Mouse (Mus musculus) c-Kit-negative CD71-positive TER-119-positive erythroid progenitor cells, embryonic 14.5 days (primary cell): ENCODE measurements around the gene Hexb.
"Not testable (repeated sequence)": the region's sequence is repeated elsewhere in the genome, so short reads cannot be mapped to it uniquely, and the experiment has no call there.

Experiments used
- DNase-seq: peaks from one replicate; pipeline ENCODE4 v3.0.0-alpha.2; 2013; ENCODE audit warnings: low read depth, low spot score

Hexb gene

DNA sequence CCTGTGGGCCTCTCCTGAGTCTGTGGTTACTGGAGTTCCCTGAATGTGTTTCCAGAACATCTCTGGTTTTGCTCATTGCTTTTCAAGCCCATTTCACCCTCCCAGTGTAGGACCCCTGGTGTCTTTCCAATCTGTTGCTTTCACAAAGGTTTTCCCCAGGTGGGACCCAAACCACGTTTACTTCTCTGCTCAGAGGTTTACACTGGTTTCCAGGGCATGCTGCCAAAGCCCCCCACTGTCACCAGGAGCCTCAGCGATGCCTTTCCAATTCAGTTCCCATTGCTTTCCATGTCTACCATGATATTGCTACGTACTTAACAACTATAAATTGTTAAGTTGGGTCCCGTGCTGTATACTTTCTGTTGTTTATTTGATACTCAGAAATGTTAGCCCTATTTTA, 15.3 kb downstream of the Hexb start:
- DNase-seq, result no peak

DNA sequence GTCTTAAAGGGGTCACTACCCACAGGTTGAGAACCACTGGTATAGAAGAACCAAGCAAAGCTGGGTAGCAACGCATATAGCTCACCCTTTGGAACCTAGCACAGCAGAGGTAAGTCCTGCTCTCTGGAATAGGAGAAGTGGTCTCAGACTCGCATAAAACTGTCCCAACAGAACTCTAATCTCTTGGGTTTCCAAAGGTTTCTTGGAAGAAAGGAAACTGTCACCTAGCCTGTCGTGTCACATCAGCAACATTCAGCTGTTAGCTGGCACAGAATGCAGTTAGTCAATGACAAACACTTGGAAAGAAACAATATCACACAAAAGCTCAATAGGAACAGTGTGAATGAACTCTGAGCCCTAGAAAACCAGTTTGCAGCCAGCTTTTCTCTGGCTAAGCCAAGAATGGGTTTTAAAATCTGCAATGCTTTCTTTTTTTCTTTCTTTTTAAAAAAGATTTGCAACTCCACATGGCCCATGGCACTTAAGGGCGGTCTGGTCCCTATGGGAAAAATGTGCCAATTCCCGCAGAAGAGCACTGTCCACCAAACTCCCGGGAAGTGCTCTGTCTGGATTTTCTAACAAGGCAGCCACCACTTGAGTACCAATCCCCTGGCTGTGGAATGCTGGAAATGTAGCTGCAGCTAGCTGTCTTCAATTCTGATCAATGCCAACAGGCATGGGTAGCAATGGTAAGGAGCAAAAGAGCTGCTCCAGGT, 17.9 kb downstream of the Hexb start:
- DNase-seq, result no peak

DNA sequence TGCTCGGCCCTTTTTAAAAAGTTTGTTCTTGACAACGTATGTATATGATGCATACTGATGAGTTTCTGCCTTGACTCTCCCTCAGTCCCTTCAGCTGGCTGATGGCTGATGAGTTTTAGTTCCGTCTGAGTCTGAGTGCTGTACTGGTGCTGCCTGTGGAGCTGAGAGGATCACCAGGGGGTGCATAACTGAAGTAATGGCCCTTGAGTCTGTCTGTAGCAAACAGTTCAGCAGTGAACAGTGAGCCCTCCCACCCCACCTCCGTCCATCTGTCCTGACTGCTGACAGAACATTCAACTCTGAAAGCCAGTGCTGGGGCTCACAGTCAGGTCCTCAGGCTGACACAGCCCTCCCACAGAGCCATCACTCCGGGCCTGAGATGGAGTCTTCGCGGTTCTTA, 19.2 kb downstream of the Hexb start:
- DNase-seq, result no peak

DNA sequence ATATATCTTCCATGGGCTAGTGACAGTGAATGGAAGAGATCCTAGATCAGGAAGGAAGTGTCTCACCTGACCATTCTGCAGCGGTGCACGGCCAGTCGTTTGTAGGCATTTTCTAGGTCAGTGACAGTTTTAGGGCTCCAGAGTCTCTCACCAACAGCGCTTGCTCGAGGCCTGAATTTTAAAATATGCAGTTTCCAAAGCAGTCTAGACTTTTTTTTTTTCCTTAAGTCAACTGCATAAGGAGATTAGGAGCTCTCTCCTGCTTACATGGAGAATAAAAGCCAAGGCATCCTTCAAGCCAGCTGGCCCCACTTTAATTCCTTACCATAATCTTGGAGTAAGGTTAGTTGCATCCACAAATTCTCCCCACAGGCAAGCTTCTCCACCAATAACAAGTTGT, 21.4 kb downstream of the Hexb start:
- DNase-seq, result no peak

DNA sequence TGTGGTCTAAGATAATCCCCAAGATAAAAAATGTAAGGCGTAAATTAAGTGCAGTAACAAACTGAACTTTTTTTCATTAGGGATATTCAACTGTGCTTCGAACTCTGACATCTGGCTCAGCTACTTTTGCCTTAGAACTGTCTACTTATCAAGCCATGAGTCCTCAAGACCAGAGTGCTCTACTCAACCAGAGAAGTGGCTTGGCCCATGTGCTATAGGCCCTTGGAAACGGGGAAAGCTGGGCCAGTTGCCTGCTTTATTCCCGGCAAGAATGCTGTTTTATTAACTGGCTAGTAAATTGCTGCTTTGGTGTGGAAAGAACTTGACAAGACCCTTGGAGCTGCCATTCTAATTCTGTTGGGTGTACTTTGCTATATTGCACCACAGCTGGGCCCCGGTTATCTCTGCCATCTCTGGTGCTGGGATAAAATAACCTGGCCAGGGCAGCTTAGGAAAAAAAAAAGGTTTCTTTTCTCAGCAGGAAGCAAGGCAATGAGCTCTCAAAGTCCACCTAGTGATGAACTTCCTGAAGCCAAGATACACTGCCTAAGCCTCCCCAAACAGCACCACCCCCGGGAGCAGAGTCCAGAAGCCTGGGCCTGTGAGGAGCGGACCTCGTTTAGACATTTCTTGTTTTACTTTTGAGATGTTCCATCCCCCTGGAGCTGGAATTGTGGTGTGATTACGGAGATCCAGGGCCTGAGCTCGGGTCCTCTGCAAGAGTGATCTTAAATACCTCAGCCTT, 22.5 kb downstream of the Hexb start:
- no peak for DNase-seq

DNA sequence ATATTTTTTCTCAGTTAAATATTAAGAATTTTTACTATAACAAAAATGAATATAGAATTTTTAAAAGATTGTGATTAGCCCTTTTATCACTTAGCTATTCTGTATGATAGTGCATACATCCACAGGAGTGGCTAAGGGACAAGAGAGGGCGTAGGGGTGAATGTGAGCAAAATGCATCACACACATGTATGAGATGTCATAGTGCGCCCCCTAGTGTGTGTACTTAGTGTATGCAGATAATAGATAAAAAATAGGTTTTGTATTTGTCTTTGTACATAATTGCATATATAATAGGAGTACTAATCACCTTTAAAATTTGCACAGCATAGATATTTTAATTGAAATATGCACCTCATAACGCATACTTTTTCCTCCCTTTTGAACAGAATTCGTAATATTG, 52.3 kb downstream of the Hexb start:
- peak; percentile 56 for DNase-seq

DNA sequence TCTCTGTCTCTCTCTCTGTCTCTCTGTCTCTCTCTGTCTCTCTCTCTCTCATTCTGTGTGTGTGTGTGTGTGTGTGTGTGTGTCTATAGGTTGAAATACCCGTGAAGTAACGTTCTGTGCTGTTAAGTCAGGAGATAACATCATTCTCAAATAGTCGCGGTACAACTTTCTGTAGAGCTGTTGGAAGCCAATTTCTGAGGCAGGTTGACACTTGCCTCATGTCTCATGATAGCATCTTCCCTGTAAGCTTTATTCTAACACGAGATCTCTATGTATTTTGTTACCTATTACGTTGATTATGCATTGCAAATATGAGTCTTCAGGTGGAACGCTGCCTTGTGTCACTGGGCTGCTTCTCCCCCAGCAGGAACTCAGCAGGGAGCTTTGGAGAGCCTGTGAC, 55.8 kb downstream of the Hexb start:
- DNase-seq, result no peak

DNA sequence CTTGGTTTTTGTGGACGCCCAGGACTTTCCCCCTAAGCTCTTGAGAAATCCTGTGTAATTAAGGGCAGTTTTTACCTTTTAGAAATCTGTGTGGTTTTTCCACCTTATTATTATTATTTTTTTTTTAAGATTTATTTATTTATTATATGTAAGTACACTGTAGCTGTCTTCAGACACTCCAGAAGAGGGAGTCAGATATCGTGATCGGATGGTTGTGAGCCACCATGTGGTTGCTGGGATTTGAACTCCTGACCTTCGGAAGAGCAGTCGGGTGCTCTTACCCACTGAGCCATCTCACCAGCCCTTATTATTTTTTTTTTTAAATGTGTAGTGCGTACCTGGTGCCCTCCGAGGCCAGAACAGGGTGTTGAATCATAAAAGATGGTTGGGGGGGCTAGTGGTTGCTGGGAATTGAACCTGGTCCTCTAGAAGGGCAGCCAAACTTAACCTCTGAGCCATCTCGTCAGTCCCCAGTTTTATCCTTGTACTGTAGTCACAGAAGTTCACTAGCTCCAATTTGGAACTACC, 59.7 kb downstream of the Hexb start:
- not testable (repeated sequence) for DNase-seq

DNA sequence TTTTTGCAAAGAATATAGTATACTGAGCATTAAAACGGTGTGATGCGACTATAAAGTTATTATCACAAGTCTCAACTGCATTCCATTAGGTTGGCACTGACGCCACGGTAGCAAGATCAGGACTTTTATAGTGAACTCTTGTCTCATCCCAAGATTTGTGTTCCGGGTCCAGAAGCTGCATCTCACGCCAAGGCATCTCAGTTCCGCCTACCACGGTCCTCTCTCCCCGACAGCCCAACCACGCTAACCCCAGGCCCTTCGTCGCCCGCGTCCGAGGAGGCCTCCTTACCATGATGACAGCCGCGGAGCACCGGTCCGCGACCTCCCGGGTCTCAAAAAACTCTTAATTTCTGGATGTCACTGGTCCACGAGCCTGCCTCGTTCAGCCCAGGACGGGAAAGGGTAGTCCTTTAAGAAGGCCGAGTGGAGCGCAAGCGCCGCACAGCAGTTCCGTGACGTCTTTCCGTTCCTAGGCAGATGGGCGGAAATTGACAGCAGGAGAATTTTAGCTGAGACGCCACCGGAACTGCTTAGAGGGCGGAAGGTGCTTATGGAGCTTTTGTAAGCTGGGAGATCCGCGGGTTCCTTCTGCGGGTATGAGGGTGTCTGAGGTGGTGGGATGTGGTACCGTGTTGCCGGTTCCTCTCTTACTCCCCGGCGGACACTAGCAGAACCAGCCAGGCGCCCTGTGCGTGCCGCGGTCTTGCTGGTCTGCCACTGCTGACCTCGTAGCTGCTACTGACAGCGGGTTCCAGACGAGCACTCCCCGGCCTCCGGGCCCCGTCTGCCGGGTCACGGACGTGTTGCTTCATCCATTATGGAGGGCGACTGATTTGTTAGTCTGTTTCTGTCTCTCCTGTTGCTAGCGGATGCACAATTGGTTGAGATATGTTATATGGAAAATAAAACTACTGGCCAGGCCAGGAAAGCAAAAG, 60.4 kb downstream of the Hexb start, which contains the start of the genes Gfm2 and Nsa2:
Gene Gfm2 (plus strand): TSS at position 472 of the 935 bp plus-strand sequence.
Gene Nsa2 (minus strand): TSS at position 472 of the 935 bp plus-strand sequence.
- DNase-seq, result peak; percentile 88

DNA sequence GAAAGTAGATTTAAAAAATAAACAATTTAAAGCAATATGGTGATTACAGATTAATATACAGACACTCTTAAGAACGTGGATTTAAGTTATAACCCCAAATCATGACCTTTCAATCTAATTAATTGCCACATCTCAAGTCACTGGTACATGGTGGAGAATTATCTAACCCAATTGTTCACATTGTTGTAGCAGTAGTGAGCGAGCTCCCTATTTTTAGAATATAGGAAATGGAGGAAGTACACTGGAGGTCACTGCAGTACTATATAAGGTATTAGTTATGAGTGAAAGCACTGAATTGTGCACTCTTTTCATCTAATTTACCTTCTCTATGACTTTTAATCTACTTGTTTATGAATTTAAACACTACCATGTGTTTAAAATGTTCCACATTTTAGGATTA, 67.7 kb downstream of the Hexb start:
- not testable (repeated sequence) for DNase-seq

DNA sequence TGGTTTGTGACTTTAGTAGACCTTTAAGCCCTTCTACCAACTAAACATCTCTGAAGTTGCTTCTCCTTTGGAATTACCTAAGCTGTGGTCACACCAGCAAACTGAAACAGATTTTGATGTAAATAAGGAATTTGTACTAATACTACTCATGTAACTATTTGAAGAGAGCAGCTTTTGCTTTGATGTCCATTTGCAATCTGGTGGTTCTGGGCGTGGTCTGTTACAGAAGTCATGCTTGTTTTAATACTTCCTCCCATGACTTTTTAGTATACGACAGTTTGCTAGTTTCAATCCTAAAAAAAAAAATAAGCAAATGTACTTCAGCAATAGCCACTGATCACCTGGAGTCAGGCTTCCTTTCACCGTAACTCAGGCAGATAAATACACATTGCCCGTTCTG, 68.5 kb downstream of the Hexb start:
- DNase-seq, result not testable (repeated sequence)
